Mouse (Mus musculus): Measurements from ENCODE around the gene Thap4.

Gene Thap4

GRCm38 (mm10) chr1:93746179-93746578 is 8.5 kb downstream of the Thap4 start:
- no peak for DNase-seq (ENCODE audit: low read depth, low spot score)

GRCm38 (mm10) chr1:93742910-93743309 is 11.8 kb downstream of the Thap4 start:
- DNase-seq (ENCODE audit: low read depth, low spot score) = peak; percentile 49

GRCm38 (mm10) chr1:93741987-93742386 is 12.7 kb downstream of the Thap4 start:
- DNase-seq (ENCODE audit: low read depth, low spot score) = no peak

GRCm38 (mm10) chr1:93740671-93741070 is 14.0 kb downstream of the Thap4 start:
- no peak for DNase-seq (ENCODE audit: low read depth, low spot score)

- DNase-seq (ENCODE audit: low read depth, low spot score) = no peak
These were observed 17.0 kb downstream of the Thap4 start for GRCm38 (mm10) chr1:93737711-93738110.

- no peak for DNase-seq (ENCODE audit: low read depth, low spot score)
These were observed 18.8 kb downstream of the Thap4 start for GRCm38 (mm10) chr1:93735859-93736258.

- DNase-seq (ENCODE audit: low read depth, low spot score) = no peak
These were observed 22.8 kb downstream of the Thap4 start for GRCm38 (mm10) chr1:93731880-93732281.

- no peak for DNase-seq (ENCODE audit: low read depth, low spot score)
These were observed 23.6 kb downstream of the Thap4 start for GRCm38 (mm10) chr1:93731103-93731502.

- DNase-seq (ENCODE audit: low read depth, low spot score) = peak; percentile 70
These were observed 27.7 kb downstream of the Thap4 start for GRCm38 (mm10) chr1:93726974-93727373.

- DNase-seq (ENCODE audit: low read depth, low spot score) = no peak
These were observed 28.5 kb downstream of the Thap4 start for GRCm38 (mm10) chr1:93726116-93726515.

GRCm38 (mm10) chr1:93725665-93726064 is 29.0 kb downstream of the Thap4 start:
- no peak for DNase-seq (ENCODE audit: low read depth, low spot score)

- DNase-seq (ENCODE audit: low read depth, low spot score) = no peak
These were observed 30.0 kb downstream of the Thap4 start for GRCm38 (mm10) chr1:93724623-93725022.

GRCm38 (mm10) chr1:93721557-93721956 is 33.1 kb downstream of the Thap4 start:
- DNase-seq (ENCODE audit: low read depth, low spot score) = no peak

GRCm38 (mm10) chr1:93716166-93716565 is 38.5 kb downstream of the Thap4 start:
- DNase-seq (ENCODE audit: low read depth, low spot score) = no peak

GRCm38 (mm10) chr1:93705389-93705788 is 49.3 kb downstream of the Thap4 start:
- no peak for DNase-seq (ENCODE audit: low read depth, low spot score)

- DNase-seq (ENCODE audit: low read depth, low spot score) = no peak
These were observed 50.3 kb downstream of the Thap4 start for GRCm38 (mm10) chr1:93704341-93704740.

GRCm38 (mm10) chr1:93703472-93704048 is 51.1 kb downstream of the Thap4 start:
- DNase-seq (ENCODE audit: low read depth, low spot score) = no peak

- no peak for DNase-seq (ENCODE audit: low read depth, low spot score)
These were observed 52.6 kb downstream of the Thap4 start for GRCm38 (mm10) chr1:93702106-93702505.

- DNase-seq (ENCODE audit: low read depth, low spot score) = no peak
These were observed 55.5 kb downstream of the Thap4 start for GRCm38 (mm10) chr1:93699159-93699558.

GRCm38 (mm10) chr1:93697317-93697716 is 57.3 kb downstream of the Thap4 start:
- DNase-seq (ENCODE audit: low read depth, low spot score) = no peak

- DNase-seq (ENCODE audit: low read depth, low spot score) = no peak
These were observed 59.7 kb downstream of the Thap4 start for GRCm38 (mm10) chr1:93694966-93695365.

- DNase-seq (ENCODE audit: low read depth, low spot score) = no peak
These were observed 60.7 kb downstream of the Thap4 start for GRCm38 (mm10) chr1:93693943-93694342.

- no peak for DNase-seq (ENCODE audit: low read depth, low spot score)
These were observed 61.2 kb downstream of the Thap4 start for GRCm38 (mm10) chr1:93693502-93693901.

- no peak for DNase-seq (ENCODE audit: low read depth, low spot score)
These were observed 61.9 kb downstream of the Thap4 start for GRCm38 (mm10) chr1:93692773-93693172.

Data from A20 (cell line).